Mouse (Mus musculus) liver, embryonic 18 days (tissue): ENCODE results near the gene Camkk1. TPM values are rescaled to one million over a fixed set of nuclear protein-coding genes. Genes with fewer than 3 reads are reported as not detected.

Experiments used
- polyA plus RNA-seq: library from polyadenylated mRNA; depleted of rRNA; stranded (reverse); fragments of >200 nt; gene quantifications from 2 replicates; pipeline ENCODE4 v1.2.3, GENCODE M21; 2012; rRNA removed

Camkk1 gene
- polyA plus RNA-seq = 1.00 and 1.2 TPM in 2 replicates

DNA sequence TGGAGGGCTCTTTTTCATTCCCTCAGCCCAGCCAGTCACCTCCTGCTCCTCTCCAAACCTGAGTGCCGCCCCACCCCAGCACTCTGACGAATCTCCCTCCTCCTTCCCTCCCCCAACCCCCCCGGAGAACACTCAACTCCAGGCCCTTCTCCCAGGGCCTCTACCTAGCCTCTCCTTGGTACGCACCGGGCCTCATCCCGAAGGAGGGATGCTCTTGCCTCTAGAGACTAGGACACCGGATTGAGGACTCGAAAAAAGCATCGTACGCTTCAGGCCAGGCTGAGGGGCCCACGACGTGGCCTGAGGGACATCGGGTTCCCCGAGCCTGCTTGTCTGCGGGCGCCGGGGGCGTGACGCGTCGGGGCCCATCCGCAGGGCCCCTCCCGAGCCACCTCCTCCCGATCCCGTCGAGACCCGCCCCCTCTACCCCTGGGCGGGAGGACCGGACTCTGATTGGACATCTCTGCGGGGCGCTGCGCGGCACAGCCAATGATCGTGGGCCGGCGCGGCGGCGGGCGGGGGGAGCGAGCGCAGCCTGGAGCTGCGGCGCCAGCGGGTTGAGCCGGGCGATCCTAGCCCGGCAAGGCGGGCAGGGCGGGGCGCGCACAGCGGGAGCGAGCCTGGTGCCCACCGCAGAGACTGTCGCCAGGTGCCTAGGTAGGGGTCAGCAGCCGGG, at the start of gene Camkk1:
Gene Camkk1 (plus strand): TSS at position 538 of the 676 bp plus-strand sequence.

GRCm38 (mm10) chr11:72998771-72999170, 20.0 kb upstream of the Camkk1 start, which contains the start of gene P2rx1:
P2rx1 (plus strand) TSS chr11:72999103.

DNA sequence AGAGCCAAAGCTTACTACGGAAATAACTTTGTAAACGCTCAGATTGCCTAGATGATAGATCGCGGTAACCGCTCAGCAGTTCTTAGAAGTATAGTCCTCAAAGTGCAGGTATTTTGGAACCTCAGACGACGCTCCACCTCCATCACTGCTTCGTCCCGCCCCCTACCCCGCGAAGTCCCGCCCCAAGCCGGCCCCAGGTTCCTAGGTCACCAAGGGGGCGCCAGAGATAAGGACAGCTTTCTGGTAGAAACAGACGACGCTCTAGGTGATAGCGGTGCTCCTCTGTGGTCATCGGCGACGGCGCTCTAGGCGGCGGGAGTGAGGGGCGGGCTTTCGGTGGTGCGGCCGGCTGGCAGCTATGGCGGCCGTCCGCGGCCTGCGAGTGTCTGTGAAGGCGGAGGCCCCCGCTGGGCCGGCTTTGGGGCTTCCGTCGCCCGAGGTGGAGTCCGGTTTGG, 28.8 kb downstream of the Camkk1 start, which contains the start of gene Ncbp3:
Gene Ncbp3 (plus strand): TSS at position 242 of the 455 bp plus-strand sequence.

GRCm38 (mm10) chr11:73090283-73090682, 71.5 kb downstream of the Camkk1 start, which contains the start of gene Itgae:
Itgae (plus strand) TSS chr11:73090583.

Other genes starting within 250 kb of the Camkk1 start
- 2.1 and 2.3 TPM in 2 replicates for gene Cyb5d2, start 222.9 kb upstream of the Camkk1 start, polyA plus RNA-seq
- gene Zzef1, start 222.8 kb upstream of the Camkk1 start, polyA plus RNA-seq = 4.4 and 5.4 TPM in 2 replicates
- gene Atp2a3, start 57.8 kb upstream of the Camkk1 start, polyA plus RNA-seq = 12.5 and 14.7 TPM in 2 replicates
- gene P2rx1, start 19.9 kb upstream of the Camkk1 start, polyA plus RNA-seq = 5.1 and 5.6 TPM in 2 replicates
- gene Ncbp3, start 28.8 kb downstream of the Camkk1 start, polyA plus RNA-seq = 1.8 TPM in 2 replicates
- gene Itgae, start 71.6 kb downstream of the Camkk1 start, polyA plus RNA-seq = 0.16 and 0.22 TPM in 2 replicates
- 2.7 and 2.9 TPM in 2 replicates for gene Haspin, start 119.3 kb downstream of the Camkk1 start, polyA plus RNA-seq
- 0.09 and 0.14 TPM in 2 replicates for gene P2rx5, start 141.4 kb downstream of the Camkk1 start, polyA plus RNA-seq
- gene Emc6, start 158.0 kb downstream of the Camkk1 start, polyA plus RNA-seq = 61.5 and 63.4 TPM in 2 replicates
- gene Tax1bp3, start 158.1 kb downstream of the Camkk1 start, polyA plus RNA-seq = 15.3 and 18.9 TPM in 2 replicates
- 5.9 TPM in 2 replicates for gene Ctns, start 180.0 kb downstream of the Camkk1 start, polyA plus RNA-seq
- 5.4 and 5.6 TPM in 2 replicates for gene Shpk, start 180.5 kb downstream of the Camkk1 start, polyA plus RNA-seq
- 0.29 and 0.50 TPM in 2 replicates for gene Trpv1, start 215.3 kb downstream of the Camkk1 start, polyA plus RNA-seq
- 0.02 TPM in 2 replicates for gene Trpv3, start 248.4 kb downstream of the Camkk1 start, polyA plus RNA-seq